Mouse (Mus musculus): ENCODE results near the gene Scgb2b18.
"Not testable (repeated sequence)": the region's sequence is repeated elsewhere in the genome, so short reads cannot be mapped to it uniquely, and the experiment has no call there.

The Scgb2b18 gene

GRCm38 (mm10) chr7:33173764-33174163 is at the start of gene Scgb2b18:
Scgb2b18 (minus strand) TSS chr7:33173864.
- not testable (repeated sequence) for DNase-seq

DNA sequence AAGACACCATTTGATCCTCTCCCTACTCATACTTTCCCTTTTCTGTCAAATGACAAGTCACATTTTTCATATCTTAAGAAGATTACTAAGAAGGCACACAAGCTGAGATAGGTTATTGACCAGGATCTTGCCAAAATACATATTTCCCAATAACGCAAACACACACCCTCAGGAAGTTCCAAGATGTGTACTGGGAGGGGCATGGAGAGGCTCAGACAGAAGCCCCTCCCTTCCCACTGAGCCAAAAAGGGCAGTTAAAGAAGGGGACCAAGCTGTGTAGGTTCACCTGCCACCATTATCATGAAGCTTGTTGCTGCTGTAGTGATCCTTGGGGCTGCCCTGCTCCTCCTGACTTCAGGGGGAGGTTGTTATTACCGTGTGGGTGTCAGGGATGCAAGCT is 11.6 kb upstream of the Scgb2b18 start, which contains the start of gene Scgb1b18:
Gene Scgb1b18 (plus strand): TSS at position 301 of the 400 bp plus-strand sequence.
- DNase-seq: not testable (repeated sequence)
